Mouse (Mus musculus): ENCODE measurements at regions not wholly inside any gene's neighbourhood (a gene's known extent, or its start where the extent isn't known, plus 50 kb on each side); places are given as distances from the start of the nearest gene placed in this dataset.

DNA sequence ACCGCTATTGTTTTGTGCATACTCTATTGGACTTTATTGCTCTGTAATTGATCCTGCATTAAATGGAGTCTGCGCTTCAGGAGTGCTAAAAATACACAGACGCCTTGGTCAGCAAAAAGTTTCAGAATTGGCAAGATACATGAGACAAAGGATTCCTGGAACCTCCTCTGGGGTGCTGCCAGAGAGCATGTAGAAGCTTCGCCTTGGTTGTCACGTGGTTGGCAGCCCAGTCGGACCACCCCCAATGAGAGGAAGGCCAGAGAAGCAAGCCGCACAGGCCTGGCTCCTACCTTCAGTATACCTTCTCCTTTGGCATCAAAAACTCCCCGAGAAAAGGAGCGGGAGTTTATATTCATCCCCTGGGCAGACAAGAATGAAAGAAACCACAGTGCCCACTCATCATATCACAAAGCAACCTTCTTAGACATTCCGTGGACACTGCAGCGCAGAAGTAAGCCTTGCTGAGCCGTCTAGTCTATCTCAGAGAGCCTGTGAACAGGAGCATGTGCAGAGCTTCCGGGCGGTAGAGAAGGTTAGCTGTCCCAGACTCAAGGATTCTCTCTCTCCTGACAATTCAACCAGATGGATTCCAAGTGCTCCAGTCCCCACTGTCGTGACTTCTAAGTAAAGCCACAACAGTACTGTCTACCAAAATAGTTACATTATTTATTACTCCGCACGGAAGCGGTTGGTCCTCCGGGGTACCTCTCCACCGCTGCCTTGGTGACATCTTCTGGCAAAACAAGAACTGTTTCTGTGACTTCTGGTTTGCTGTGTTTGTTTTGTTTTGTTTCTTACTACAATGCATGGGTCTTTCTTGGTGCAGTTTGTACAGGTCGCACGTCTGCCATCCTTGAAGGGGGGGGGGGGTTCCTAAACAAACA lies 85.6 kb upstream of the Myo10 start:
- no peak for DNase-seq (ENCODE audit: low spot score in 2 of 2)

- no peak for DNase-seq (ENCODE audit: low spot score in 2 of 2)
Observed at GRCm38 (mm10) chr15:25539344-25540176, 82.8 kb upstream of the Myo10 start.

DNA sequence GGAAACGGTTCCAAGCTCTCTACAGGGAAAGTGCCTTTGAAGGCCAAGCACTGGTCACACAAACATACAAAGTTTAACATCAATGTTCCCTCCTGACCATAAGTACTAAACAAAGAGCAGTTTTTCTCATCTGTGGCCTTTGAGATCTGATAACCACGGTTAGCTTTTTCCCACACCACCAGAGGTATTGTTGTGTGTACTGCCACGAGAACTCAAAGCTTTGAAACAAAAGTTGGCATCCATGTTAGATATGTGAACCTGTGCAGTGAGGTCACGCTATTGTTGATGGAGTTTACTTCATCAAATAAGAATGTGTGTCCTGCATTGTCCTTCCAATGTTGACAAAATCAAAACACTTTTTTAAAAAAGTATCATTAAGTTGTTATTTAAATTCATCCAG lies 79.9 kb upstream of the Myo10 start:
- DNase-seq (ENCODE audit: low spot score in 2 of 2): no peak

DNA sequence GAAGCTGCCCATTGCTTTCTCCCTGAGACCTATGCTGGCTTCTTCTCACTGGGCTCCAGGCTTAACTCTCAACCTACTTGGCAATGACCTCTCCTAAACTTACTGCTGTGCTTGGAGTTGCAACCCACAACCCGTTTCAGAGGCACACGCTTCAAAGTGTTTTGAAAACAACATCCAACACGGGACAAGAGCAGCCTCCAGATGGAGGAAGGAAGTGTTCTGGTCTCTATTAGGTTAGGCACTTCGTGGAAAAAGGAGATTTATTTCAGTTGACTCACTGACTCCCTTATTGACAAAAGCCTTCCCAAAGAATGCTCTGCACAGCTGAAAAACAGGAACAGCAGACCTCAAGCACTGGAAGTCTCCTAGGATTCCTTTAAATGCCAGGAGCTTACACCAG lies 76.1 kb upstream of the Myo10 start:
- no peak for DNase-seq (ENCODE audit: low spot score in 2 of 2)

- DNase-seq (ENCODE audit: low spot score in 2 of 2): no peak
Observed at GRCm38 (mm10) chr15:25550269-25551054, 71.9 kb upstream of the Myo10 start.

- DNase-seq (ENCODE audit: low spot score in 2 of 2): no peak
Observed at GRCm38 (mm10) chr15:25554945-25555344, 67.4 kb upstream of the Myo10 start.

DNA sequence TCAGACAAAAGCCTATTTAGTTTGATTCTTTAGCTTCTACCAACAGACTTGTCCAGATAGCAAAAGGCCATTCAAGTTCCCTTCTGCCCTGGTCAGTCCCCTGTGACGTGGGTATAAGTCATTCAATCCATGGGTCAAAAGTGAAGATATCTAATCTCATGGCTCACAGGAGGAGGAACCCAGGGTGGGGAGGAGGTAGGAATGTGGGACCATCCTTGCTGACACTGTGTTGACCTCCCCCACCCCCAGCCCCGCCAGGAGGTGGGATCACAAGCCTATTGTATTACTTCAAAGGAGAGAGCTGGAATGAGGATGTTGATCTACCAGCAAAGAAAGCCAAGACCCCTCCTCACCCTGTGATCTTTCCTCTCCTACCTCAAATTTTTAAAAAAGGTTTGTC lies 66.5 kb upstream of the Myo10 start:
- DNase-seq (ENCODE audit: low spot score in 2 of 2): no peak

DNA sequence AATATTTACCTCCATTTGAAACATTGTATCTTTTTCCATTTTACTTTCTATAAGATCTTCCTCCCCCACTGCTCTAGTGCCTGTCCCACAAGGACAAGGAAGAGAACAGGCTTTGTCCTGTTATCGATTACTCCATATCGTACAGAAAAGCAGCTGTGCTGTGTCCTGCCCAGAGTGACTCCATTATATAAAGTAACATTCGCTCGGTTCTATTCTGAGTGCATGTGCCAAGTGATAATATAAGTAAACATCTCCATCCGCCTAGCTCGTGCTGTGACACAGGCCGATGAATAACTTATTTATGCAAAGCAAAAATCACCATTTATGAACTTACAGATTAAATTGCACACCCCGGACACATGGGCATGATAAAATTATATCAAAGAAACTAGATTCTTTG lies 64.8 kb upstream of the Myo10 start:
- no peak for DNase-seq (ENCODE audit: low spot score in 2 of 2)

- no peak for DNase-seq (ENCODE audit: low spot score in 2 of 2)
Observed at GRCm38 (mm10) chr15:25558240-25558639, 64.1 kb upstream of the Myo10 start.

GRCm38 (mm10) chr15:25563641-25564040 lies 58.7 kb upstream of the Myo10 start:
- no peak for DNase-seq (ENCODE audit: low spot score in 2 of 2)

DNA sequence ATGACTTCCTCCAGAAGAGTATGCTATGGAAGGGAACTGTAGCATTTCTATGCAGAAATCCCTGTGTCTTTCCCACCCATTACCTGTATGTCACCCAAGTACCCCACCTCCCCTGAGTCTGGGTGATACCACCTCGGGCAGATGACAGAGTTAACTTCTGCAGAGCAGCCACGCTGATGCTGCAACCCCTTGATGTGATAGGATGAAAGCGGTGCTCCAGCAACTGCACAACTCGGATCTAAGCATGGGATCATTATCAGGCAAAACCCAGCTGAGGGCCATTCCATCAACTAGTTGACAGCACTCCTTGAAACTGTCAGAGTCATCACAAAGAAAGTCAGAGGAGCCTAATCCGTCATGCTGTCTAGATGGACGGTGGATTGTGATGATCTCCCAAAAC lies 49.8 kb upstream of the Myo10 start:
- DNase-seq (ENCODE audit: low spot score in 2 of 2): no peak
